Mouse (Mus musculus) stomach, postnatal 0 days (tissue): Measurements from ENCODE around the gene Gm10031.

Source experiments
- CTCF ChIP-seq: IDR thresholded peaks from 2 replicates; pipeline ENCODE4 v1.5.1; 2016; ENCODE audit warnings: antibody characterized with exemption, low read depth, mild to moderate bottlenecking, moderate library complexity
- EP300 ChIP-seq: optimal IDR thresholded peaks from 2 replicates; pipeline ENCODE3; 2016; ENCODE audit warnings: antibody characterized with exemption

GRCm38 (mm10) chr1:156496910-156497309, 26.9 kb upstream of the Gm10031 start:
- no peak for TF ChIP-seq EP300
- TF ChIP-seq CTCF = no peak
